Mouse (Mus musculus): ENCODE results near the gene U2af1. TPM values are rescaled to one million over a fixed set of nuclear protein-coding genes. Genes with fewer than 3 reads are reported as not detected.

U2af1 gene
- polyA plus RNA-seq, 1 experiment from 2014 or later = 373 TPM

DNA sequence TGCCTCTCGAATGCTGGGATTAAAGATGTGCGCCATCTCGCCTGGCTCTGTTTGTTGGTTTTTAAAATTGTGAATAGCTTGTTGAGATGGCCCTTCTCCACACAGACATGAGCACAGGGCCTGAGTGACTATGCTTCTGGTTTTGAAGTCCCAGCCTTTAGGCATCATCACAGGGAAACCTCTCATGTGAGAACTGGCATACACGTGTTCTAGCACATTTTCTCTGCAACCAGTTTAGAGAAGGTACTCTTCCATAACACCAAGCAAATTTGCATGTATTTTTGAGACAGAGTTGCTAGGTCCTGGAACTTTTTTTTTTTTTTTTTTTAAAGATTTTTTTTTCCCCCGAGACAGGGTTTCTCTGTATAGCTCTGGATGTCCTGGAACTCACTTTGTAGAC lies 2.0 kb downstream of the U2af1 start:
- DNase-seq (ENCODE audit: low spot score) = no peak
- 85% methylated on average over 5 of the region's 5 CpGs for WGBS
- no peak overlapping the region for H3K27ac ChIP-seq
- no peaks in the 10 kb centered on the region for H3K9me3 ChIP-seq
- H3K36me3 ChIP-seq = peaks cover 45% of the 10 kb centered on the region
- no peak overlapping the region for H3K4me3 ChIP-seq
- no peaks in the 10 kb centered on the region for H3K27me3 ChIP-seq (ENCODE audit: insufficient read depth, poor library complexity, severe bottlenecking)
- peaks cover 17% of the 10 kb centered on the region for H3K4me1 ChIP-seq

- H3K27ac ChIP-seq = no peak overlapping the region
- no peaks in the 10 kb centered on the region for H3K9me3 ChIP-seq
- no peak for DNase-seq (ENCODE audit: low spot score)
- H3K4me3 ChIP-seq = no peak overlapping the region
- no peaks in the 10 kb centered on the region for H3K27me3 ChIP-seq (ENCODE audit: insufficient read depth, poor library complexity, severe bottlenecking)
- H3K4me1 ChIP-seq = peaks cover 17% of the 10 kb centered on the region
- 73% methylated on average over 4 of the region's 4 CpGs for WGBS
- H3K36me3 ChIP-seq = peaks cover 58% of the 10 kb centered on the region
Measured at GRCm38 (mm10) chr17:31655366-31655765, 3.3 kb downstream of the U2af1 start.

- no peak for DNase-seq (ENCODE audit: low spot score)
Measured at GRCm38 (mm10) chr17:31653277-31653676, 5.4 kb downstream of the U2af1 start.

GRCm38 (mm10) chr17:31652152-31652551 lies 6.5 kb downstream of the U2af1 start:
- H3K4me3 ChIP-seq = no peak overlapping the region
- DNase-seq (ENCODE audit: low spot score) = no peak
- peaks cover 7% of the 10 kb centered on the region for H3K4me1 ChIP-seq
- no peak overlapping the region for H3K27ac ChIP-seq
- peaks cover 91% of the 10 kb centered on the region for H3K36me3 ChIP-seq
- H3K9me3 ChIP-seq = no peaks in the 10 kb centered on the region
- 92% methylated on average over 14 of the region's 14 CpGs for WGBS
- no peaks in the 10 kb centered on the region for H3K27me3 ChIP-seq (ENCODE audit: insufficient read depth, poor library complexity, severe bottlenecking)

More at GRCm38 (mm10) chr17:31653277-31653676, 5.4 kb downstream of the U2af1 start:
- Histone ChIP-seq H3K4me3 (no peak overlapping the region), H3K4me1 (peaks cover 12% of the 10 kb centered on the region), H3K27me3 (ENCODE audit: insufficient read depth, poor library complexity, severe bottlenecking) (no peaks in the 10 kb centered on the region), H3K27ac (no peak overlapping the region), H3K36me3 (peaks cover 79% of the 10 kb centered on the region), H3K9me3 (no peaks in the 10 kb centered on the region)
- WGBS = 87% methylated on average over 6 of the region's 6 CpGs

- no peaks in the 10 kb centered on the region for H3K27me3 ChIP-seq (ENCODE audit: insufficient read depth, poor library complexity, severe bottlenecking)
- peaks cover 57% of the 10 kb centered on the region for H3K36me3 ChIP-seq
- WGBS = 88% methylated on average over 5 of the region's 5 CpGs
- H3K9me3 ChIP-seq = no peaks in the 10 kb centered on the region
- no peak overlapping the region for H3K4me3 ChIP-seq
- H3K4me1 ChIP-seq = no peaks in the 10 kb centered on the region
- peak; percentile 73 for DNase-seq (ENCODE audit: low spot score)
- no peak overlapping the region for H3K27ac ChIP-seq
Measured at GRCm38 (mm10) chr17:31646199-31647002, 12.3 kb downstream of the U2af1 start.

DNA sequence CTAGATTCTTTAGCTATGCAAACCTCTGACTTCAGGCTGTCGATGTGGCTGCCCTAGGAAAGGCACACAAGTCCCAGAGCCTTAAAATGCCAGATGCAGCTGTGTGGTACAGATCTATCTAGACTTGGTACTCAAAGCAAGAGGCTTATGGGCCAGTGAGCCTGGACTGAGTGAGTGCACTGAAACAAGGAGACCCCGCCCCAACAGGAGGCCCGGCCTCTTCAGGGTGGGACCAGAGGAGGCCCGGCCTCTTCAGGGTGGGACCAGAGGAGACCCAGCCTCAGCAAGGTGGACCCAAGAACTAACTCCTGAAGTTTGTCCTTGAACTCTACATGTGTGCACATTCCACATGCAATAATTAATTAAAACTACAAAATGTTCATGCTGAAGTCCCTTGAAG lies 15.8 kb downstream of the U2af1 start:
- no peak for DNase-seq (ENCODE audit: low spot score)
- WGBS = 73% methylated on average over 4 of the region's 4 CpGs
- peaks cover 8% of the 10 kb centered on the region; the same call in 1 of the 2 replicates for H3K27me3 ChIP-seq (ENCODE audit: insufficient read depth, poor library complexity, severe bottlenecking)

GRCm38 (mm10) chr17:31642331-31642730 lies 16.4 kb downstream of the U2af1 start:
- DNase-seq (ENCODE audit: low spot score) = no peak
- Histone ChIP-seq H3K4me1 (peaks cover 5% of the 10 kb centered on the region), H3K9me3 (no peaks in the 10 kb centered on the region), H3K27me3 (ENCODE audit: insufficient read depth, poor library complexity, severe bottlenecking) (peaks cover 13% of the 10 kb centered on the region; the same call in 1 of the 2 replicates), H3K36me3 (peaks cover 16% of the 10 kb centered on the region), H3K27ac (no peak overlapping the region), H3K4me3 (no peak overlapping the region)
- WGBS = 49% methylated on average over 8 of the region's 8 CpGs

More for the DNA sequence above, 15.8 kb downstream of the U2af1 start:
- no peaks in the 10 kb centered on the region; the same call in 1 of the 2 replicates for H3K4me1 ChIP-seq
- peaks cover 22% of the 10 kb centered on the region for H3K36me3 ChIP-seq
- no peak overlapping the region for H3K4me3 ChIP-seq
- no peaks in the 10 kb centered on the region for H3K9me3 ChIP-seq
- H3K27ac ChIP-seq = no peak overlapping the region

- Histone ChIP-seq H3K4me3 (no peak overlapping the region), H3K36me3 (no peaks in the 10 kb centered on the region), H3K27ac (no peak overlapping the region), H3K4me1 (peaks cover 18% of the 10 kb centered on the region), H3K27me3 (ENCODE audit: insufficient read depth, poor library complexity, severe bottlenecking) (peaks cover 40% of the 10 kb centered on the region), H3K9me3 (no peaks in the 10 kb centered on the region)
- no peak for DNase-seq (ENCODE audit: low spot score)
- 67% methylated on average over 4 of the region's 4 CpGs for WGBS
Measured at GRCm38 (mm10) chr17:31639651-31640050, 19.0 kb downstream of the U2af1 start.

- Histone ChIP-seq H3K36me3 (no peaks in the 10 kb centered on the region), H3K27me3 (ENCODE audit: insufficient read depth, poor library complexity, severe bottlenecking) (peaks cover 46% of the 10 kb centered on the region), H3K4me3 (peak overlapping the region; percentile 68), H3K27ac (no peak overlapping the region), H3K9me3 (no peaks in the 10 kb centered on the region), H3K4me1 (peaks cover 18% of the 10 kb centered on the region)
- 62% methylated on average over 9 of the region's 9 CpGs for WGBS
- DNase-seq (ENCODE audit: low spot score) = peak; percentile 72
Measured at GRCm38 (mm10) chr17:31637866-31638570, 20.7 kb downstream of the U2af1 start.

DNA sequence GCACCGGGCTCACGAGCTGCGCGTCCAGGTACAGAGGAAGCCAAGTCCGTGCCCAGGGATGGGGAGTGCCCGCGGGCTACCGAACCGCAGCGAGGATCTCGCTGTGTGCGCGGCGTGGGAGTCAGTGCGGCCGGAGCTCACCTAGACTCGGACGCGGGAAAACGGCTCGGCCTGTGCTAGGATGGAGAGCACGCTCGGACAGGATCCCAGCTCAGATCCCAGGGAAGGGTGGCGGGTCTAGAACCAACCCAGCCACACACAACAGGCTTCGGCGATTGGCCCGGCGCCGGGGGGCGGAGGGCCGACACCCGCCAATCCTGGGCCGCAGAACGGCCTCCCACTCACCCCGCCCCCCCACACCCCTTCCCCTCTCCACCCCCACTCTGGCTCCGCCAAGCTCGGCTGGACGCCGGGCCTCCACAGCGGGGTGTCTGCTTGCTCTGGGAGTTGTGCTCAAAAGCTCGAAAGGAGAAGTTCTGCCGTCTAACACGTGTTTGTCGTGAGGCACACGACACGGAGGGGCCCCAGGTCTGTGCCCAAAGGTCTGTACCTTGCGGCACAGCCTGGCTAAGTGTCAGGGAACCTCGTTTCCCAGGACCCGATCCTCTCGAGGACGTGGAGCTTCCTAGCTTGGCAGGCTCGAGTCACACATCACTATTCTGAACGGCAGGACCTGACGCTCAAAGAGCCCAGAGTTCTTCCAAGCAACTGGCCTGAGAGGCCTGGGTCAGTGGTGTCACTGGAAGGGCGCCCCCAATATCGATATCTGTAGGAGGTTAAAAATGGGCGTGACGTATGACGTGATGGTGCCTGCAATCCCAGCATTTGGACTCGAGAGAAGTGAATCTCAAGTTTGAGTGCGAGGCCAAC lies 21.5 kb downstream of the U2af1 start, which contains the start of gene Cbs:
Gene Cbs (minus strand): TSS at position 297 of the 870 bp plus-strand sequence.
- Histone ChIP-seq H3K4me1 (peaks cover 18% of the 10 kb centered on the region), H3K27me3 (ENCODE audit: insufficient read depth, poor library complexity, severe bottlenecking) (peaks cover 46% of the 10 kb centered on the region), H3K36me3 (no peaks in the 10 kb centered on the region), H3K9me3 (no peaks in the 10 kb centered on the region), H3K4me3 (peak within 1 kb of the TSS; percentile 68), H3K27ac (peak within 1 kb of the TSS; percentile 72)
- peak; percentile 90 for DNase-seq (ENCODE audit: low spot score)
- WGBS = 2% methylated on average over 60 of the region's 61 CpGs

DNA sequence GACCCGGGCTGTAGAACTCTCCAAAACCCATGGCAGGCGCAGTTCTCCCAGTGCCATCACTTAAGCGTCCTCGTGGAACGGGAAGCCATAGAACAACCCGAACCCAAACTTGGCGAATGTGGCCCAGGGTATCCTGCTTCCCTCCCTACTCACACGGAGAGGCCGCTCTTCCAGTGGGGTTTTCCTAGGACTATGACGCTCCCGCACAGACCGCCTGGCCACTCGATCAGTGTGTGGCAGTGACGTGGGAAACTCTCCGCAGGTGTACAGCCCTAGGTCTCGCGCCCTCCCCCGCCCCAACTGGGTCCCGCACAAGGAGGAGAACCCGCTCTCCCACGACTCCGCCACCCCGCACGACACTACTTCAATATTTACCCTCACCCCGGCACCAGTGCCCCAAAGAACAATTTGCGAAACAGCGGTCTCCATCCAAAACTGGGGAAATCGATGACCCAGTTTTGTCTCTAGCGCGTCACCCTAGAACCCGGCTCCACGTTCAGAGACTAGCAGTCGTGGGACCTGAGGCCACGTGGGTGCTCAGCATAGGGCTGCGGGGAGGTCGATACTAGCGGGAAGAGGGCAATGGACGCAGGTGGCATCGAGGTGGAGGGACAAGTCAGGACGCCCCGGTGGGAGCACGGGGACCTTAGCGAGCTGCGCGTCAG lies 22.3 kb downstream of the U2af1 start:
- H3K27ac ChIP-seq = peak overlapping the region; percentile 72

DNA sequence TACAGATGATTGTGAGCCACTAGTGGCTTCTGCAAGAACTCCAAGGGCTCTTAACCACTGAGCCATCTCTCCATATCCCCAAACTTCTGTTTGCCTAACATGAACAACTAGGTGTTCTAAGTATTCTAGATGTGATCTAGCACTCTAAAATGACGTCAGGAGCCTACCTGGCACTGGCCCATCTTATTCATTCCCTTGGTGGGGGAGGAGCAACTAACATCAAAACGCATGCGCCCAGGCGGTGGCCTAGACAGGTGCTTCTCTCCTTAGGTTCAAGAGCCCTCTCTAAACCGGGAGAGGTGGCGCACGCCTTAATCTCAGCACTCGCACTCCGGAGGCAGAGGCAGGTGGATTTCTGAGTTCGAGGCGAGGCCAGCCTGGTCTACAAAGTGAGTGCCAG lies 22.9 kb downstream of the U2af1 start:
- Histone ChIP-seq H3K4me3 (0 out of 2 replicates have a peak overlapping the region, but pooled peaks have one; percentile 68), H3K27me3 (ENCODE audit: insufficient read depth, poor library complexity, severe bottlenecking) (peaks cover 46% of the 10 kb centered on the region), H3K9me3 (no peaks in the 10 kb centered on the region), H3K36me3 (no peaks in the 10 kb centered on the region), H3K27ac (no peak overlapping the region), H3K4me1 (peaks cover 22% of the 10 kb centered on the region)
- no peak for DNase-seq (ENCODE audit: low spot score)
- WGBS = 41% methylated on average over 11 of the region's 11 CpGs

More for the DNA sequence above, 22.3 kb downstream of the U2af1 start:
- DNase-seq (ENCODE audit: low spot score) = no peak
- Histone ChIP-seq H3K27me3 (ENCODE audit: insufficient read depth, poor library complexity, severe bottlenecking) (peaks cover 46% of the 10 kb centered on the region), H3K36me3 (no peaks in the 10 kb centered on the region), H3K4me3 (peak overlapping the region; percentile 68), H3K4me1 (peaks cover 18% of the 10 kb centered on the region), H3K9me3 (no peaks in the 10 kb centered on the region)
- WGBS = 6% methylated on average over 45 of the region's 45 CpGs
